In the genomic region with DNA sequence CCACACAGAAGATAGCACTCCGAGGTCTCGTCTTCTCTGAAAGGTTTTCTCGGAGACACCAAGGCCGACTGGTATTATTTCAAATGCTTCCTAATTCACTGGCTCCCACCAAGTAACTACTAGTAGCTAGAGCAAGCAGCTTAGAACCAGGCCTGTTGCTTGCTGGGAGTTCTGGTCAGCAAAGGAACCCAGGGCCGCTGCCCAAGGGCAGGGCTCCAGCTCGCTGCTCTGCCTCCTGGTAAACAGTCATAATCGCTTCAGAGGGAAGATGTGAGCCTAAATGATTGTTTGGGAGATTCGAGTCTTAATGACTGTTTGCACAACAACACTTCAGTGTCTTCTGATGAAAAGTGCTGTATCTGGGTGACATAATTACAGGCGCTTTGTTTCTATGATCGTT, we compare ENCODE assay signal across 15 mouse cellular contexts. TPM values are rescaled to one million over a fixed set of nuclear protein-coding genes. Genes with fewer than 3 reads are reported as not detected.
DNase-seq lines count a peak whose midpoint lies in the region; ATAC-seq and TF ChIP-seq lines count a peak whose summit lies in the region.
"Had no signal": no experiment of that assay in that cellular context is flagged by ENCODE, and none has a peak within 500 bp of the region (broad histone marks: within the 10 kb centered on the region; RNA-seq: fewer than 3 reads in every experiment).

No protein-coding gene starts in this region.

- peak overlapping the region; percentile 75 for H3K27ac ChIP-seq in heart, adult 2 months
- H3K27ac ChIP-seq in lung, embryonic 16.5 days (ENCODE audit: low read length) = peak overlapping the region; percentile 85
- H3K27ac ChIP-seq in brown adipose tissue, adult 24 weeks (replicated peaks; ENCODE audit: low read depth, low read length) = peak overlapping the region; percentile 71
- H3K27ac ChIP-seq in forebrain, embryonic 16.5 days (ENCODE audit: low read length) = no peak overlapping the region
- H3K27ac ChIP-seq: liver, embryonic 14.5 days; midbrain, embryonic 12.5 days had no signal

- H3K4me1 ChIP-seq in heart, adult 2 months (ENCODE audit: control insufficient read depth, insufficient read depth, low read length) = peaks cover 8% of the 10 kb centered on the region
- H3K4me1 ChIP-seq in lung, embryonic 16.5 days (replicated peaks; ENCODE audit: control insufficient read depth, insufficient read depth, low read length) = peaks cover 3% of the 10 kb centered on the region; the same call in 1 of the 2 replicates
- no peaks in the 10 kb centered on the region for H3K4me1 ChIP-seq in lung, adult 2 months (ENCODE audit: control insufficient read depth, insufficient read depth, low read length)
- H3K4me1 ChIP-seq in brown adipose tissue, adult 24 weeks (ENCODE audit: control insufficient read depth, insufficient read depth, insufficient read length, low read length) = peaks cover 5% of the 10 kb centered on the region
- no peaks in the 10 kb centered on the region for H3K4me1 ChIP-seq in forebrain, embryonic 16.5 days (replicated peaks; ENCODE audit: control insufficient read depth, insufficient read depth, low read length)
- H3K4me1 ChIP-seq: midbrain, embryonic 12.5 days had no signal

- no peaks in the 10 kb centered on the region for H3K27me3 ChIP-seq in heart, adult 2 months (ENCODE audit: control insufficient read depth, insufficient read depth, low read length)
- no peaks in the 10 kb centered on the region for H3K27me3 ChIP-seq in lung, embryonic 16.5 days (ENCODE audit: control insufficient read depth, insufficient read depth, low read depth, low read length)
- no peaks in the 10 kb centered on the region; the same call in 1 of the 2 replicates for H3K27me3 ChIP-seq in forebrain, embryonic 16.5 days (replicated peaks; ENCODE audit: control insufficient read depth, insufficient read depth, low read length)

- H3K9me3 ChIP-seq in lung, embryonic 16.5 days (ENCODE audit: control insufficient read depth, low read length) = peaks cover 2% of the 10 kb centered on the region
- H3K9me3 ChIP-seq in forebrain, embryonic 16.5 days (ENCODE audit: control insufficient read depth, low read length) = no peaks in the 10 kb centered on the region
- H3K9me3 ChIP-seq: midbrain, embryonic 12.5 days had no signal

- peak; percentile 43; the same call in 1 of the 2 replicates for ATAC-seq in lung, embryonic 16.5 days (ENCODE audit: low read depth)
- no peak for ATAC-seq in forebrain, embryonic 16.5 days
- ATAC-seq: hindbrain, embryonic 16.5 days had no signal

- no peaks in the 10 kb centered on the region for H3K79me2 ChIP-seq in heart, adult 2 months (replicated peaks; ENCODE audit: control insufficient read depth, insufficient read depth, low read length)

- TF ChIP-seq CTCF in heart, adult 2 months (IDR thresholded peaks at IDR 0.05) = no peak
- TF ChIP-seq CTCF in lung, adult 2 months (IDR thresholded peaks at IDR 0.05; ENCODE audit: insufficient read depth, low read length) = no peak

- TF ChIP-seq POLR2A in heart, adult 2 months (IDR thresholded peaks at IDR 0.05; ENCODE audit: insufficient read depth, low read depth, low read length) = no peak
- no peak for TF ChIP-seq POLR2A in lung, adult 2 months (IDR thresholded peaks at IDR 0.05; ENCODE audit: borderline replicate concordance, extremely low read depth, low read depth, low read length)

- no peak for TF ChIP-seq EP300 in heart, adult 2 months (IDR thresholded peaks at IDR 0.05; ENCODE audit: insufficient read depth, low read depth, low read length)

- no peak overlapping the region for H3K4me2 ChIP-seq in lung, embryonic 16.5 days (ENCODE audit: low read depth, low read length)
- H3K4me2 ChIP-seq in forebrain, embryonic 16.5 days (ENCODE audit: low read length) = no peak overlapping the region
- H3K4me2 ChIP-seq: midbrain, embryonic 12.5 days had no signal

- H3K9ac ChIP-seq in heart, adult 2 months (ENCODE audit: low read depth, low read length) = no peak overlapping the region
- H3K9ac ChIP-seq in lung, embryonic 16.5 days (ENCODE audit: low read length) = no peak overlapping the region
- no peak overlapping the region for H3K9ac ChIP-seq in forebrain, embryonic 16.5 days (replicated peaks; ENCODE audit: low read depth, low read length)
- H3K9ac ChIP-seq: liver, embryonic 14.5 days; midbrain, embryonic 12.5 days had no signal

- peaks cover 7% of the 10 kb centered on the region for H3K36me3 ChIP-seq in heart, adult 2 months (ENCODE audit: control insufficient read depth, insufficient read depth, low read length)
- H3K36me3 ChIP-seq in lung, embryonic 16.5 days (ENCODE audit: control insufficient read depth, insufficient read depth, low read length) = no peaks in the 10 kb centered on the region
- H3K36me3 ChIP-seq in forebrain, embryonic 16.5 days (ENCODE audit: control insufficient read depth, insufficient read depth) = no peaks in the 10 kb centered on the region
- H3K36me3 ChIP-seq: midbrain, embryonic 12.5 days had no signal

- intact Hi-C loops in heart, adult 2 months (cut with DNase I) = no loop called here

- H3K4me3 ChIP-seq in heart, adult 2 months = no peak overlapping the region
- H3K4me3 ChIP-seq in lung, embryonic 16.5 days (ENCODE audit: low read length) = no peak overlapping the region
- no peak overlapping the region for H3K4me3 ChIP-seq in lung, adult 2 months (replicated peaks; ENCODE audit: extremely low read depth, low read depth, low read length)
- no peak overlapping the region for H3K4me3 ChIP-seq in brown adipose tissue, adult 24 weeks (ENCODE audit: insufficient read depth, low read depth, low read length)
- H3K4me3 ChIP-seq in forebrain, embryonic 16.5 days (replicated peaks; ENCODE audit: low read length) = no peak overlapping the region
- H3K4me3 ChIP-seq: midbrain, embryonic 12.5 days had no signal

- DNase-seq in heart, adult 2 months = peak; percentile 27 to 31
- no peak for DNase-seq in heart, postnatal 4 days
- no peak for DNase-seq in lung, adult 2 months
- DNase-seq in lung, postnatal 14 days = peak; percentile 14
- DNase-seq: cerebellum, adult 11-12 months; right cerebral cortex, adult 18-20 months; thymus, postnatal 25 days had no signal

- WGBS in heart, adult 2 months = 70% methylated on average over 10 of the region's 10 CpGs
- WGBS in lung, embryonic 16.5 days = 61% methylated on average over 10 of the region's 10 CpGs
- 69% methylated on average over 10 of the region's 10 CpGs for WGBS in lung, adult 2 months
- 73% methylated on average over 10 of the region's 10 CpGs for WGBS in forebrain, embryonic 16.5 days

RNA-seq across cellular contexts. Expression of gene 4930447C04Rik, which starts 42.0 kb away (rescaled TPM):
- under 1 TPM; 0.30 to 0.47 TPM for total RNA-seq in heart, adult 2 months (2021)
- polyA plus RNA-seq in heart, adult 2 months (2012; rRNA removed) = 0.23 TPM in 1 of 2 replicates, not detected in the other
- 1 to 10 TPM in 1 of 2 experiments, under 1 TPM in 1; 0.72 to 1.2 TPM for total RNA-seq in heart, postnatal 4 days (2021)
- 0.50 and 1.2 TPM in 2 replicates for polyA plus RNA-seq in lung, embryonic 16.5 days (2015; fragmentation: Nextera tagmentation; extraction: Ambion mirVana)
- polyA plus RNA-seq in lung, adult 2 months (2012; rRNA removed) = not detected in 2 replicates
- 1.4 TPM in 1 of 2 replicates, not detected in the other for polyA plus RNA-seq in brown adipose tissue, adult 24 weeks (2012; ENCODE audit: insufficient read depth, insufficient read length, missing spikeins)
- 2.1 and 3.4 TPM in 2 replicates for polyA plus RNA-seq in forebrain, embryonic 16.5 days (2015; fragmentation: Nextera tagmentation; extraction: Ambion mirVana)

RNA-seq across cellular contexts. Expression of gene Six6, which starts 42.9 kb away (rescaled TPM):
- total RNA-seq in heart, adult 2 months (2021) = not detected
- polyA plus RNA-seq in heart, adult 2 months (2012; rRNA removed) = not detected in 2 replicates
- total RNA-seq in heart, postnatal 4 days (2021) = not detected
- polyA plus RNA-seq in lung, embryonic 16.5 days (2015; fragmentation: Nextera tagmentation; extraction: Ambion mirVana) = not detected in 2 replicates
- polyA plus RNA-seq in lung, adult 2 months (2012; rRNA removed) = not detected in 2 replicates
- polyA plus RNA-seq in brown adipose tissue, adult 24 weeks (2012; ENCODE audit: insufficient read depth, insufficient read length, missing spikeins) = not detected in 2 replicates
- 0.10 and 0.63 TPM in 2 replicates for polyA plus RNA-seq in forebrain, embryonic 16.5 days (2015; fragmentation: Nextera tagmentation; extraction: Ambion mirVana)
- total RNA-seq: gastrocnemius, adult 8-10 months; left cerebral cortex, adult 18-20 months had no signal
- polyA plus RNA-seq: hindbrain, embryonic 16.5 days; liver, embryonic 14.5 days; midbrain, embryonic 12.5 days had no signal

Comparison
In these comparisons a context has a peak if more than half of its experiments do, and no peak if none do; other contexts are left out.
1. DNase-seq: peak in heart, adult 2 months (2 of 2) and lung, postnatal 14 days (single experiment); none in heart, postnatal 4 days (single experiment) and lung, adult 2 months (single experiment).